8 mouse cellular contexts compared by ENCODE assay signal in the genomic region with DNA sequence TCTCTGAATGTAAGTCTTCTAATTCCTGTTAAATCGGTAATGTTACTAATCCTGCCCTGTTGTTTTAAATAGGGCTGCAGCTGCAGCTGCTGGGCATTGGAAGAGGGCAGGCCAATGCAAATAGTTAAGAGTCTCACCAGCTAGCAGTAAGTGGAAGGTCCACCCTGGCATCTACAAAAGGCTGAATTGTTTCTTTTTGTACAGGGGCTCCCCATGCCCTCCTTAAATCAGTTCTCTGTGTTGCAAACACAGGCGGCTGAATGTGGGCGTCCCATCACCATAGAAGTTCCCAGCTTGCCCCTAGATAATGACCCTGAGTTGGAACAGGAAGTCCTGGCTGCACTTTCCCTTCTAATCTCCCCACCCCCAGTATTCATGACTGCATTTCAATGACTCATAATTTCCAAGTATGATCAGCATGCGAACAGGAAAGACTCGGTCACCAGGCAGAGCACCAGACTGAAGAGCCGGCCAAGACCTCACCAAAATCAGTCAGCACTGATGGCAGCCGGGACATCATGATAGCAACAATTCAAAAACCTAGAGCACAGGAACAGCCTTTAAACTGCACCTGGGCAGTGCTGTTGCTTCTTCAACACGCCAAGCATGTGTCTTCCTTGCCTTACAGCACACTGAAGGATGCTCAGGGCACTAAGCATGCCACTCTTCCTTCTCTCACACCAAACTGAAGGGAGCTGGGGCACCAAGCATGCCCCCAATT.
DNase-seq lines count a peak whose midpoint lies in the region.

No protein-coding gene starts in this region.

- intact Hi-C loops in gastrocnemius, postnatal 14 days (cut with DNase I; ENCODE audit: low total_unique reads) = no loop called here
- intact Hi-C loops in left cerebral cortex, postnatal 10 days (cut with DNase I) = no loop called here

- DNase-seq in CD4-positive, CD25-positive, alpha-beta regulatory T cell, adult 2 months (ENCODE audit: low read depth, low spot score) = peak; percentile 84
- peak; percentile 87 to 93 for DNase-seq in adrenal gland, adult (ENCODE audit: inconsistent age in 2 of 2, low spot score in 1 of 2)
- peak; percentile 18 for DNase-seq in gastrocnemius, postnatal 14 days
- peak; percentile 58 for DNase-seq in kidney, adult 18-20 months
- DNase-seq in lung, postnatal 36 days = peak; percentile 90
- DNase-seq in left cerebral cortex, postnatal 10 days (ENCODE audit: extremely low spot score in 1 of 2, low spot score in 2 of 2) = no peak
- no peak for DNase-seq in layer of hippocampus, postnatal 25 days (ENCODE audit: extremely low spot score in 1 of 2, low spot score in 1 of 2)
- DNase-seq in embryo, embryonic 10.5 days (ENCODE audit: low spot score) = no peak

Comparison
In these comparisons a context has a peak if more than half of its experiments do, and no peak if none do; other contexts are left out.
1. DNase-seq: peak in CD4-positive, CD25-positive, alpha-beta regulatory T cell, adult 2 months (single experiment), adrenal gland, adult (2 of 2), gastrocnemius, postnatal 14 days (single experiment), kidney, adult 18-20 months (single experiment) and lung, postnatal 36 days (single experiment); none in left cerebral cortex, postnatal 10 days (0 of 2), layer of hippocampus, postnatal 25 days (0 of 2) and embryo, embryonic 10.5 days (single experiment).